Mouse (Mus musculus) lung, adult 18-20 months (tissue): ENCODE data around the gene Scamp3.
"Not testable (repeated sequence)": the region's sequence is repeated elsewhere in the genome, so short reads cannot be mapped to it uniquely, and the experiment has no call there.

Experiments
- DNase-seq, 2 experiments: peaks; one replicate each; pipeline ENCODE4 v3.0.0; 2022; ENCODE audit warnings: mixed read lengths in 2 of 2

Gene Scamp3

DNA sequence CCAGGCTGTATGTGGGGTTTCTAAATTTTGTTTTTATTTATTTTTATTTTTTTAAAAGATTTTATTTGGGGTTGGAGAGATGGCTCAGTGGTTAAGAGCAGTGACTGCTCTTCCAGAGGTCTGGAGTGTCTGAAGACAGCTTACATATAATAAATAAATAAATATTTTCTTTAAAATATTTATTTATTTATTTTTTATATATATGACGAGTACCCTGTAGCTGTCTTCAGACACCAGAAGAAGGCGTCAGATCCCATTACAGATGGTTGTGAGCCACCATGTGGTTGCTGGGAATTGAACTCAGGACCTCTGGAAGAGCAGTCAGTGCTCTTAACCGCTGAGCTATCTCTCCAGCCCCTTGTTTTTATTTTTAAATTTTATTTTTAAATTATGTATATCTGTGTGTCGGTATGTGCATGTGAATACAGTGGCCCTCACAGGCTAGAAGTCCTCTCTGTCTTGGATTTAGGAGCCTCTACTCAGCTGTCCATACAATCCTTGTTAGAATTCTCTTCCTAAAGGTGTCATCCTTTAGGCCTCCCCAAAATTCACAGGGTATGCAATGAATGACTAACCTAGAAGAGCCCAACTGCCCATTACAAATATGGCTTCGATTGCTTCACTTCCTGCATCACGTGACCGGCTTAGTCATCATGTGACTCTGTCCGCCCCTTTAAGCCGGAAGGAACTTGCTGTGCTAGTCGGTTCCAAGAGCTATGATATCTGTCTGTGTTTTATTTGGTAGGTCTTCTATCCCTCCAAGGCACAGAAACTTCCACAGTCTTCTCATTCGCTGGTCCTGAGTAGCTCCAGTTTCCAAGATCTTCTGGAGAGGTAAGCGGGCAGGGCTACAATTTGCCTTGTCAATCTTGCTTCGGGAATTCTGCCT lies 25.2 kb downstream of the Scamp3 start, which contains the start of gene Gba:
Gene Gba, plus strand, starts transcription at position 676 of the 889 bp plus-strand sequence.
- peak; percentile 85 to 86 for DNase-seq

DNA sequence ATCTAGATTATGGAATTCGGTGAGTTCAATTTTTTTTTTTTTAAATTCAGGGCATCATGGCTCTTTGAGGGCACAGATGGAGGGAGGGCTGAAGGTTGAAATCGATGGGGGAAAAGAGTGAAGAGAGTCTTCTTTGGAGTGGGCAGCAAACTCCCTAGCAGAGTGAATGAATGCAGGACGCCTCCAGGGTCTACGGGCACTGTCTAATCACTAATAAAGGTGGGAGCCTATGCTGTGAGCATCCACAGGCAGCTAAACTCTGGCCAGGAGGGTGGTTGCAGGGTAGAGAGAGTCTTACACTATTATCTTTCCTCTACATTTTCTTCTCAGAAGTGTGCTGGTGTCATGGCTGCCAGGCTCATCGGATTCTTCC lies 25.9 kb downstream of the Scamp3 start:
- no peak for DNase-seq

DNA sequence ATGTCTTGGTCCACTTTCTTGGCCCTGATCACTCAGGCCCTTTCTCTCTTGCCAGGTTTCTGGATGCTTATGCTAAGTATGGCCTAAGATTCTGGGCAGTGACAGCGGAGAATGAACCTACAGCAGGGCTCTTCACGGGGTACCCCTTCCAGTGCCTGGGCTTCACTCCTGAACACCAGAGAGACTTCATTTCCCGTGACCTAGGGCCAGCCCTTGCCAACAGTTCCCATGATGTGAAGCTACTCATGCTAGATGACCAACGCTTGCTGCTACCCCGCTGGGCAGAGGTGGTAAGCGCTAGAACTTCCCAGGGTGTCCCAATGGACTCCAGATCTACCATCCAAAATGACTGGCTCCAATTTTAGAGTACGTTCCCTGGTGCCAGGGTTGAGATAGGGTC lies 28.8 kb downstream of the Scamp3 start:
- DNase-seq, result no peak

DNA sequence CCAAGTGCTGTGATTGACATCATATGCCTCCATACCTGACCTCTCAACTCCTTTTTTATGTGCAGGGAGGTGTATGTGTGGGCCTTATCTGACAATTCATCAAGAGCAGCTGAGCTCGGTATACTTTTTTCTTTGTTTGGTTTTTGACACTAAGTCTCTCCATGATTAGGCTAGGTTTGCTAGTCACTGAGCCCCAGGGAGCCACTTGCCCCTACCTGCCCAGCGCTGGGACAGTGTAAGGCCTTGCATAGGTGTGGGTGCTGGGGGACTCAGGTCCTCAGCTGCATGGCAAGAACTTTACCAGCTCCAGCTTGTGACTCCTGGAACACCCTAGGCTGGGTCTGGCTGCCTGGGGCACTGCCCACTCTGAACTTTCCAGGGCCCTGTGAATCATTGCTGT lies 29.4 kb downstream of the Scamp3 start:
- DNase-seq, result no peak

DNA sequence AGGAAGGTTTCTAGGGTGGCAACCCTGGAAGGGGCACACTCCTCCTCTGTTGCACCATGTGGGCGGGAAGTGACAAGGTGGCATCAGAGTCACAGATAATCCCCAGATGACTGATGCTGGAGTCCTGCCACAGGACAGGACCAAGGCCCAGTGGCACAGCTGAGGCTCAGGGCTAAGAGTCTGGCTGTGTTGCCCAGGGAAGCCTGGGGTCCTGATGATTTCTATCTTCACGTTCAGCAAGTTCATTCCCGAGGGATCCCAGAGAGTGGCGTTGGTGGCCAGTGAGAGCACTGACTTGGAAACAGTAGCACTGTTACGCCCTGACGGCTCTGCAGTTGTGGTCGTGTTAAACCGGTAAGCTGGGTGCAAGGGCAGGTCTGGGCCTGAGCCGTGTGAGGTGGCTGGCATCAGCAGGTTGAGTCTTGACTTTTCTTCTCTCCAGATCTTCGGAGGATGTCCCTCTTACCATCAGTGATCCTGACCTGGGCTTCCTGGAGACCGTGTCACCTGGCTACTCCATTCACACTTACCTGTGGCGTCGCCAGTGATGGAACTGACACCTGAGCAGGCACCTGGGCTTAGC lies 30.9 kb downstream of the Scamp3 start:
- DNase-seq, result no peak

DNA sequence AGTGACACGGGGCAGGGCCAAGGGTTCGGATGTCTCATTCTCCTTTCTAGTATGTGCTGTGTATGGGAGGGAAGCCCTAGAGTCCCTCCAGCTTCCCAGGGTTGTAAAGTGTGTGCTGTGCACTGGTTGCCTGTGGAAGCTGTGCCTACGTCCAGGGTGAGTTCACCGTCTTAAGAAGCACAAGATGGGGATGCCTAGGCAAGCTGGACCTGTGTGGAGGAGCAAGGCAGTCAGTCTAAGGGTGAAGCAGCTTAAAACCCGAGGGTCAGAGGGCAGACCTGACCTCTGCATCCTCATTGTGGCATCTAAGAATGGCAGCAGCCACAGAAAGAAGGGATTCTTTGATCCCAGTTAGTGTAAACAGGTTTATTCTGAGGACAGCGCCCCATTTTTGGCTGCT lies 31.5 kb downstream of the Scamp3 start:
- no peak for DNase-seq

DNA sequence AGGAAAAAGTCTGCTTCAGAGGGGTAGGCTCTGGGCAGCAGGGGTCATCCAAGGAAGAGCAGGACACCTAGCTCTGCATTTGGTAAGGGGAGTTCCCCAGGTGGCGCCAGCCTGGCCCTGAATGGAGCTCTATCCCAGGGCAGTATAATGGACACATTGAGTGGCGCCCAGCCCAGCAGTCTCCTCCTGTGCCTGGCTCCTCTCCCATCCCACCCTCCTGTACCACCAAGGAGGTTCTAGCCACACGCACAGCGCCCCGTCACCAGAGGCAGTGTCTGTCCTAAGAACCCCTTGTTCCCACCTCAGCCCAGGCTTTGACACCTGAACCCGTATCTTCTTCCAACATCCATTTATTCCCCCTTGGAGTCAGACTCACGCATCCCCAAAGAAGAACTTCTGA lies 32.5 kb downstream of the Scamp3 start:
- DNase-seq, result no peak

DNA sequence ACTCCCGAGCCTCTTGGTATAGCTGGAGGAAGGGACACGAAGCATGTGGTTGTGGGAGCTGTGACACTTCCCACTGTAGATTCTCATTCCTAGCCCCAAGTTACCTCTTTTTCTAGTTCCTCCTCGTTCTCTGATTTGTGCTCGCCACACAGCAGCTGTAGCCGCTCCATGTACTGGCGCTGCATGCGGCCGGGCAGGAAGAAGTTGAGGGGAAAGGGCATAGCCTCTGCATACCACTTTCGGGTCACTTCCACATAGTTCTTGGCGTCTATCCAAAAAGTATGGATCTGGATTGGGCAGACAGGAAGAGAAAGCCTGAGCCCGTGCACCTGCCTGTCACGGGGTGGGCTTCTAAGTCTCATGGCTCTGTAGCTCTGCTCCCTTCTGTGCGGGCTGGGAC lies 32.9 kb downstream of the Scamp3 start:
- peak in 1 of 2 experiments; percentile 34 for DNase-seq

DNA sequence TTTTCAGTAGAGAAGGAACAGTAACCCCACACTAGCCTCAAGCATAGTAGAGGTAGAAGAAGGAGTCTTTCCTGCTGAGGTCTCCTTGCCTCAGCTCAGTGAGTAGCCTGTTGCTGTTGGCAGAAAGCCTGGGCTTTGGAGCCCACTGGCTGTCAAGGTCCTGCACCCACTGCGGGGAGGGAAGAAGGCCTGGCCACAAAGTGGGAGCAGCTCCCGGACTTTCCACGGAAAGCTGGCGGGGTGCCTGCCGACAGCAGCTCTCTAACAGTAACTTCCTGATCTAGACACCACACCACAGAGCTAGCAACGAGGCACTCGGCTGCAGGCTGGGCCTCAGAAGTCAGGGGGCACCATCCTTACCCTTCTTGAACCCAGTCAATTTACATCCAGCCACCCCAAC lies 33.5 kb downstream of the Scamp3 start:
- DNase-seq, result no peak

DNA sequence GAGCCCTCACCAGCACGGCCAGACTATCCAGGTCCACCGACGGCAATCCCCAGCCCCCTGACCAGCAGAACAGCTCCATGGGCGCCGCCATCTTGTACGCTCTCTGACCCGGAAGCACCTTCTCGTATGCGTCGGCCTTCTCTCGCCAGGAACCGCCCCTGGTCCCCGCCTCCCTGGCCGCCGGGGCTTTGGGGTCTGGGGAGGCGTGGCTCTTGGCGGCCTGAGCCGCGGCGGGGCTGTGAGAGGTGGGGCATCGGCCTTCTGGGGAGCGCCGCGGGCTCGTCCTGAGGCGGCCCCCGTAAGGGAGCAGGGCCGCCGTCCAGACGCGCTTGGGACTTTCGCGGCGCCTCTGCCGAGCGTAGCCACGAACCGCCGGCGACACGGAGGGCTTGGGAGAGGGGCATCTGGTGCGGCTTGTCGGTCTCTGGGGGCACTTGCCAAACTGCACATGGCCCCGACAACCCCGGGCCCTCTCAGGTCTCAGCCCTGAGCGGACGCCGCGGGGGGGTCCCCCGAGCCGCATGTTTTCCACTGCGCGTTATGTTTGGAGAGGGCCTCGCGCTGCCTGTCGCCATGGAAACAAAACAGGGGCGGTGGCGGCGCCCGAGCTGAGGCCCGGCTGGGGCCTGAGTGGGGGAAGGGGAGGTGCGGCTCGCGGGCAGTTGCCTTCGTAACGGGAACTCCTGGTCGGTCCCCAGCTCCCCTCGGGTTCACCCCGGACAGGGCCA lies 36.7 kb downstream of the Scamp3 start:
- peak; percentile 94 to 96 for DNase-seq

DNA sequence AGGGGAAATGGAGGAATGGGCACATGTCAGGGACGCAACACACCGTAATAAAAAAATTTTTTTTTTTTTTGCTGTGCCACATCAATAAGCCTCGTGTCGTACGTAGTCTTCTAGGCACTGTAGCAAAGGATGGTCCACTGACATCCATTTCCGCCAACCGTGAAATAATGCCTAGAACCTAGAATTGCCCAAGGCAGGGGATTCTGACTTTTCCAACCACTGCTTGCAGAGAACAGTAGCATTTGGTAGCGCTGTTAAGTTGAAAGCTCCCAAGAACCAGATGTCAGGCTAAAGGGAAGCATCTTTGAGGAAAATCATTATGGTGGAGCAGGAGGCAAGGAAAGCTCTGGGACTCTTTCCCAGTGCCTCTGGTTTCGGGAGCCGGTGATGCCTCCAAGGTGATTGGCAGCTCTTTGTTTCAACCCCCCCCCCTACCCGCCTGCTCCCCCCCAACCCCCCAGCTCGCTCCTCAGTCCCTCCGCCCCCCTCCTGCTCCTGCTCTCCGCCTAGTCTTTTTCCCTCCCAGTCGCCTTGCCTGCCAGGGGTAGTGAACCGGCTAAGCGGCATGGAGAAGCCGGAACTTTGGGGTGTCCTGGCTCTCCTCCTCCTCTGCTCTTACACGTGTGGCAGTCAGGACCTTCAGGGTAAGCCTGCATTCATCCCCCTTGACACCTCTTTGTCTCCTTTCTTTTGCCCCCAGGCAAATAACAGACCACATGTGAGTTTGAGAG lies 37.6 kb downstream of the Scamp3 start, which contains the start of gene Thbs3:
Gene Thbs3, plus strand, starts transcription at position 500 of the 731 bp plus-strand sequence.
- no peak for DNase-seq

DNA sequence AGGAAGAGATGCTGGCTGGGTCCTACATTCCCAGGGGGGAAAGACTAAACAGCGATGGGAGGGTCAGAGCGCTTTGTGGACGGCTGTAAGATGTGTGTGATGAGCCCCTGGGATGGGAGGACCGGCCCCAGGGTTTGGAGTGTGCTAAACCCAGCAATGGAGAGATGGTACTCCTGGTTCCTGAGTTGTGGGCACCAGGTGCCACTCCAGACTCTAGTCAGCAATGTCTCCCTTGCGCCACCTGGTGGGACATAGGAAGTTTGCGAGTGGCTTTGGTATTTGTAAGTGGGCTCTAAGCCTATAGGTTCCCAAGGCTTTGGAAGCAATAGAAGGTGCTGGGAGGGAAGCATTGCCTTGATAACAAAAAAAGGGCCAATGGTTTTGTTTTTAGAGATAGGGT lies 38.6 kb downstream of the Scamp3 start:
- DNase-seq, result peak; percentile 82 to 88

DNA sequence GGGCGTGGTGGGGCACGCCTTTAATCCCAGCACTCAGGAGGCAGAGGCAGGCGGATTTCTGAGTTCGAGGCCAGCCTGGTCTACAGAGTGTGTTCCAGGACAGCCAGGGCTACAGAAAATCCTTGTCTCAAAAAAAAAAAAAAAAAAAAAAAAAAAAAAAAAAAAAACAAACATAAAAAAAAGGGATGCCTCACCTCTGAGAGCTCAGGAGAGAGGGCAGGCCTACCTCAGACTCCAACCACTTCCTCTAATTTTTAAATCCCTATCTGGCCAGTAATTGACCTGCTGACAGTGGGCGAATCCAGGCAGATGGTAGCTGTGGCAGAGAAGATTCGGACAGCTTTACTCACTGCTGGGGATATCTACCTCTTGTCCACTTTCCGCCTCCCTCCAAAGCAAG lies 39.1 kb downstream of the Scamp3 start:
- DNase-seq, result not testable (repeated sequence)

DNA sequence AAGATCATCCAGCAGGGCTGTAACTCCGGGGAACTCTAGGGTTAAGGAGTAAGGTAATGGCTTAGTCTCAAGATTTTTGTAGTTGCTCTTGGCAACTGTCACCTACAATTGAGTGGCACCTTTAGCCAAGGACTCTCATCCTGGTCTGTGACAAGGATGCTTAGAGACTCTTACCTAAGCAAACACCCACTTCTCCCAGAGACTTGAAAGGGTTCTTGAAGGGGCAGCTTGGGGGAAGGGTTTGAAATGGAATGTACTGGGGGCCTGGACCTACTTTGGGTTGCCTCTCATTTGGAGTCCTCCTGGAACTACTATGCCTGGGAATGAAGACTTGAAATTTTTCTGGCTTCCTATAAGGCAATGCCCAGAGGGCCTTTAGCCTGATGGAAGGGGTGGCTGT lies 41.0 kb downstream of the Scamp3 start:
- DNase-seq, result peak; percentile 74 to 83

DNA sequence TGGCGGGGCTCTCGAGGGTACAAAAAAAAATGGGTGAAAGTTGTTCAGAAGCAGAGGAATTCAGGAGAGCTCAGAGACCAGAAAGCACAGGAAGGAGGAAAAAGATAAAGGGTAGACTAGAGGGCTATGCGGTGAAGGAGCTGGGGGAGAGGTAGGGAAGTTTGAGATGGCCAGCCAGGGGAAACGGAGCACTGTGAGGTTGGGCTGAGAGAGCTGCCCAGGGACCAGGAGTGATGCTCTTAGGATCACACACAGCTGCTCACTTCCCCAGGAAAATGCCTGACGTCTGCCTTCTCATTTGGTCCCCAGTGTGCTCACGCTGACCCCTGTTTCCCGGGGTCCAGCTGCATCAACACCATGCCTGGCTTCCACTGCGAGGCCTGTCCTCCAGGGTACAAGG lies 42.3 kb downstream of the Scamp3 start:
- no peak for DNase-seq

DNA sequence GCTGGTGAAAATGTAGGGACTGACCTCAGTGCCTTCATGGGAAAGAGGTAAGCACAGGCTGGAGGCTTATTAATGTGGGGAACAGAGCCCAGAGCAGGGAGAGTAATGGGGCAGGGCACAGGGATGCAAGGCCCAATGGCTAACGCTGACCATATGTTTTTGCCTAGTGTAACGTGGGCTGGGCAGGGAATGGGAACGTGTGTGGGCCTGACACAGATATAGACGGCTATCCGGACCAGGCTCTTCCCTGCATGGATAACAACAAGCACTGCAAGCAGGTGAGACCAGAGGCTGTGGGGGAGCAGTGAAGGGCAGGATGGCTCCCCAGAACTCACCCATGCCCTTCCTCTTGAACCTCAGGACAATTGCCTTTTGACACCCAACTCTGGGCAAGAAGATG lies 43.9 kb downstream of the Scamp3 start:
- DNase-seq, result no peak

DNA sequence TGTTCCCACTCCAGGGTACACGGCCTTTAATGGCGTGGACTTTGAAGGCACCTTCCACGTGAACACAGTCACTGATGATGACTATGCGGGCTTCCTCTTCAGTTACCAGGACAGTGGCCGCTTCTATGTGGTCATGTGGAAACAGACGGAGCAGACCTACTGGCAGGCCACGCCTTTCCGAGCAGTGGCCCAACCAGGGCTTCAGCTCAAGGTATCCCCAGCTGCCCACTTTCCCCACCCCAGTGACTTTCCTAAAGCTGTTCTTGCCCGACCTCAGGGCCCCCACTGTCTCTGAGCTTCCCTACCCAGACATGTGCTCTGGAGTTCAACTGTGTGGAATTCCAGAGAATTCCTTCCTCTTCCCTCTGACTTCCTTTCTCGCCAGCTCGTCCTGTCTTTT lies 47.5 kb downstream of the Scamp3 start:
- no peak for DNase-seq

DNA sequence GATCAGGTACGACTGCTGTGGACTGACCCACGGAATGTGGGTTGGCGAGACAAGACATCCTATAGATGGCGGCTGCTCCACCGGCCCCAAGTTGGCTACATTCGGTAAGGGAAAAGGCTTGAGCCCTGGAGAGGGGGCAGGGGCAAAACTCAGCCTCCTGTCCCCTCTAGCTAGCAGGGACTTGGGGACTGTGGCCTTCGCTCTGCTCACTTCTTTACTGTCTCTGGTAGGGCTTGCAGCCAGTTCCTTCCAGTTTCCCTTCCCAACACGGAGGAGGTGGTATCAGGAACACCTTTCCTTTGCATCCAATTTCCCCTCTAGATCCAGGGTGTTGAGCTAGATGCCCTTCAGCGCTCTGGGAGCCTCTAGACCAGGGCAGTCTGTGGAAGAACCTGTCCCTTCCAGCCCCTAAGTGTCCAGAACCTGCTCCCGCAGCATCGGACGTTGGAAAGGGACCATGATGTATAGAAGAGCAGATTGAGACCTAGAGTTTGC lies 48.1 kb downstream of the Scamp3 start:
- no peak for DNase-seq

DNA sequence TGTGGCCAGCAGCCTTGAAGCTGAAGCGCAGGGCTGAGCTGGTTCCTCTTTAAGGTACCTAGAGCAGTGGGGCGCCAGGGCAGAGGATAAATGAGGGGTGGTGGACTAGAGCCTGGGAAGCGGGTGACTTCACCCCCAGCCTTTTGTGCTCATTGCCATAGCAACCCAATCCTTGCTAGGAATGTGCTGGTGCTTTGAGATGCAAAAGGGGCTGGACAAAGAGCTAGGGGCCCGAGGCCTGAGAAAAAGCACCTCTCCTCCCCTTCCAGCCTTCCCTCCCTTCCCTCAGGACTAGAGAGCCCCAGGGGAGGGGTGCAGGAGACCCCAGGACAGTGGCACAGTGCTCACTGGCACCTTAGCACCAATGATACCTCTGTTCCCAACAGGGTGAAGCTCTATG lies 48.6 kb downstream of the Scamp3 start:
- no peak for DNase-seq

DNA sequence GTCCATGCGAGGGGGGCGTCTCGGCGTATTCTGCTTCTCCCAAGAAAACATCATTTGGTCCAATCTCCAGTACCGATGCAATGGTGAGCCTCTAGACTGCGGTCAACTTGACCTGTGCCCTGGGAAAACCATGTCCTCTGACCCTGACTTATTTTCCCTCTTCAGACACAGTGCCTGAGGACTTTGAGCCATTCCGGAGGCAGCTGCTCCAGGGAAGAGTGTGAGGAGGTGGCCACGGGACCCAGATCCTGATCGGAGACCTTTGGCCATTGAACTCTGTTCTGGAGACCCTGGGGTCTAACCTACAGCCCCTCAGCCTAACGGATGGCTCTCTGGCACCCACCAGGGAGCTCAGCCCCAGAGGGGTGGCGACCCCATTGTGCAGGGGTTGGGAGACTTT lies 49.1 kb downstream of the Scamp3 start:
- DNase-seq, result no peak

DNA sequence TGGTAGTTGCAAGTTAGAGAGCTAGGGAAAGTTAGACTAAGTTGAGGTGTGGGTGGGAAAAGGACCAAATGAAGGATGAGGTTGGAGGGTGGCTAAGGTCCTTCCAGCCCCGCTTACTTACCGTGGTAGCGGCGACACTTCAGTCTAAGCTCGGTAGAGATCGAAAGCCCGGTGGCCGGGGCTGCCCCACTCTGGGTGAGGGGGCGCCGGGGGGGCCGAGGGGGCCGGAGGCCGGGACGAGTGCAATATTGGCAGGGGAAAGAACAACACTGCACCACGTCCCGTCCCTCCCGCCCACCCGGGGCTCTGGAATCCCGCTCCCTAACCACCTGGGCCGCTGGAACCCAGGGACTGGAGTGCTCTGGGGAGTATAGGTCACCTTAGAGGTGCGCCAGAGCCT lies 49.6 kb downstream of the Scamp3 start, which contains the start of gene Mtx1:
Gene Mtx1, minus strand, starts transcription at position 189 of the 400 bp plus-strand sequence.
- DNase-seq, result no peak

DNA sequence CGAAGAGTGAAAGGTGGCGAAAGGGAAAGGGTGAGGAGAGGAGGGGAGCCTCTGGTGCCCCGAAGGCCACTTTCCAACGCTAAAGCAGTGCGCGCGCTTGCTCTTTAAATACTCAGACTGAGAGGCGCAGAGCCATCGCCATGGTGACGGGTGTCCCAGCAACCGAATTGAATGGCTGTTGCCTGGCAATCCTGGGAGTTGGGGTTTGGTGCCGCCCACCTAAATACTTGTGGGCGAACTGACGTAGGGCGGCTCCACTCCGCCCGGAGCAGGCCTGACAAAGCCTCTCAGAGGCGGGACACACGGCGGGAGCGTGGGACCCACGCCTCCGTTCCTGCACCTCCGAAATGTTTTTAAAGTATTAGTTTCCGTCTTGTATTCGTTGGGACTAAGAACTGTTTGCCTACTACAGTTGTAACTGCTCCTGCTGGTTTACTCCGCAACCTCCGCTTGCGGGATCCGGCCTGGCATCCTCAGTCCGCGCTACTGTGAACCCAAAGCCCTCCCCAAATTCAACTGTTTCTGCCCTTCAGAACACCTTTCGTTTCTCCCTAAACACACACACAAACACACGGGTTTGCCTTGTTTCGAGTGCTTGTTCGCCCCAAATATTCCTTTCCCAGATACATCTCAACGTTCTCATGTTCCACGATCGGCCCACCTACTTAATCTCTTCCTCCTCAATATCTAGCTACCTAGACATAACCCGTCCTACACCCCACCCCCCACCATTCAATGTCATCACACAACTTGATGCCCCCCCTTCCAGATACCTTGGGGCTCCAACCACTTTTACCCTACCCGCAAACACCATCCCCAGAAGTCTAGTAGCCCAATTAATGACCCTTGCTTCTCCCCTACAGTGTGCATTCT lies 50.3 kb downstream of the Scamp3 start:
- peak; percentile 94 to 96 for DNase-seq
